Mouse (Mus musculus) myocyte (in vitro differentiated cells): ENCODE measurements at regions not wholly inside any gene's neighbourhood (a gene's known extent, or its start where the extent isn't known, plus 50 kb on each side); places are given as distances from the start of the nearest gene placed in this dataset.

Experiments
- CEBPB ChIP-seq: IDR thresholded peaks from 2 replicates; pipeline ENCODE4 v1.6.1; 2011; ENCODE audit warnings: mild to moderate bottlenecking, moderate library complexity; ENCODE audit not compliant: poor library complexity, insufficient read depth, severe bottlenecking
- E2F4 ChIP-seq: IDR thresholded peaks from one replicate; pipeline ENCODE4 v1.6.1; 2011; ENCODE audit warnings: mild to moderate bottlenecking, control low read depth, moderate library complexity; ENCODE audit not compliant: insufficient read depth
- MAX ChIP-seq: IDR thresholded peaks from one replicate; pipeline ENCODE4 v1.6.1; 2011; ENCODE audit warnings: low read depth, mild to moderate bottlenecking, control low read depth
- MYOD1 ChIP-seq, 3 experiments: IDR thresholded peaks; one replicate each; pipeline ENCODE4 v1.6.1; 2011; ENCODE audit warnings: control low read depth in 2 of 3, low read depth in 2 of 3, mild to moderate bottlenecking in 2 of 3, moderate library complexity in 1 of 3; ENCODE audit not compliant: insufficient read length in 2 of 3, control insufficient read depth in 1 of 3
- MYOG ChIP-seq, 3 experiments: IDR thresholded peaks; one replicate each; pipeline ENCODE4 v1.6.1; 2011; ENCODE audit warnings: control low read depth in 2 of 3, low read depth in 2 of 3, mild to moderate bottlenecking in 2 of 3; ENCODE audit not compliant: insufficient read length in 2 of 3, control insufficient read depth in 1 of 3, insufficient read depth in 1 of 3
- POLR2A ChIP-seq: IDR thresholded peaks from one replicate; pipeline ENCODE4 v1.6.1; 2011; ENCODE audit warnings: low read depth, mild to moderate bottlenecking, control low read depth, moderate library complexity; ENCODE audit not compliant: insufficient read length
- POLR2AphosphoS2 ChIP-seq: IDR thresholded peaks from one replicate; pipeline ENCODE4 v1.6.1; 2011; ENCODE audit warnings: low read depth, control low read depth; ENCODE audit not compliant: insufficient read length
- SRF ChIP-seq: IDR thresholded peaks from one replicate; pipeline ENCODE4 v1.6.1; 2011; ENCODE audit warnings: low read depth; ENCODE audit not compliant: control insufficient read depth, insufficient read length
- TCF12 ChIP-seq: IDR thresholded peaks from one replicate; pipeline ENCODE4 v1.6.1; 2011; ENCODE audit warnings: mild to moderate bottlenecking, control low read depth; ENCODE audit not compliant: poor library complexity, insufficient read depth, severe bottlenecking
- TCF3 ChIP-seq: IDR thresholded peaks from one replicate; pipeline ENCODE4 v1.6.1; 2011; ENCODE audit warnings: low read depth, control low read depth; ENCODE audit not compliant: insufficient read length
- USF1 ChIP-seq: IDR thresholded peaks from one replicate; pipeline ENCODE4 v1.6.1; 2011; ENCODE audit warnings: low read depth, mild to moderate bottlenecking, control low read depth, moderate library complexity

DNA sequence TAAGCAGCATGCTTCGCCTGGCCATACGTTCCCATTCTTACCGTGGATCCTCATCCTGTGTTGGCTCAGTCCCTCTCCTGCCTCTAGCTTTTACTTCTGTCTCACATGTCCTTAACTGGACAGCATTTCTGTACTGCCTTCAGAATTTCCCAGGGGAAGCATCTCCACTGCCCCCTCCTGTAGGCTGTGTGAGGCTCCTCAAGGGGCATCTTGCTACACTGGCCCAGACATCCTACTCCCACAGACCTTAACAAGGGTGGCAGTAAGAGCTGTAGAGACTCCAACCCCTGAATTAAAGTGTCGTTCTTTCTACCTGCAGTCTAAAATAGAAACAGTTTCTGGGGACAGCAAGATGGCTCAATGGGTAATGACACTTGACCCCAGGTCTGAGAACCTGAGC, 222.5 kb downstream of the Bcl11a start:
- TF ChIP-seq SRF = no peak
- TF ChIP-seq POLR2AphosphoS2 = no peak
- TF ChIP-seq E2F4 = no peak
- TF ChIP-seq CEBPB = no peak
- TF ChIP-seq POLR2A = no peak
- no peak for TF ChIP-seq USF1
- no peak for TF ChIP-seq MYOD1 (IDR thresholded peaks at IDR 0.05; ENCODE audit: control insufficient read depth in 1 of 3, insufficient read length in 2 of 3, low read depth in 2 of 3)
- no peak for TF ChIP-seq TCF12
- no peak for TF ChIP-seq MAX
- TF ChIP-seq MYOG (IDR thresholded peaks at IDR 0.05; ENCODE audit: control insufficient read depth in 1 of 3, insufficient read depth in 1 of 3, insufficient read length in 2 of 3, low read depth in 2 of 3) = no peak
- TF ChIP-seq TCF3 = no peak
